Mouse (Mus musculus) CD4-positive, CD25-positive, alpha-beta regulatory T cell (primary cell): ENCODE measurements around the gene Drg2. TPM values are rescaled to one million over a fixed set of nuclear protein-coding genes. Genes with fewer than 3 reads are reported as not detected.

Source experiments
- polyA plus RNA-seq: library from polyadenylated mRNA; unstranded; fragments of 100-300 nt; shearing (Covaris generic); gene quantifications from one replicate; pipeline ENCODE4 v1.2.1, GENCODE M21; 2017

Drg2 gene
- 62.8 TPM for polyA plus RNA-seq

GRCm38 (mm10) chr11:60454080-60454744, at the start of gene Drg2:
TSS of gene Drg2 (plus strand) at chr11:60454591.

GRCm38 (mm10) chr11:60416963-60417716, 37.3 kb upstream of the Drg2 start, which contains the start of gene Gid4:
TSS of gene Gid4 (plus strand) at chr11:60417145.

DNA sequence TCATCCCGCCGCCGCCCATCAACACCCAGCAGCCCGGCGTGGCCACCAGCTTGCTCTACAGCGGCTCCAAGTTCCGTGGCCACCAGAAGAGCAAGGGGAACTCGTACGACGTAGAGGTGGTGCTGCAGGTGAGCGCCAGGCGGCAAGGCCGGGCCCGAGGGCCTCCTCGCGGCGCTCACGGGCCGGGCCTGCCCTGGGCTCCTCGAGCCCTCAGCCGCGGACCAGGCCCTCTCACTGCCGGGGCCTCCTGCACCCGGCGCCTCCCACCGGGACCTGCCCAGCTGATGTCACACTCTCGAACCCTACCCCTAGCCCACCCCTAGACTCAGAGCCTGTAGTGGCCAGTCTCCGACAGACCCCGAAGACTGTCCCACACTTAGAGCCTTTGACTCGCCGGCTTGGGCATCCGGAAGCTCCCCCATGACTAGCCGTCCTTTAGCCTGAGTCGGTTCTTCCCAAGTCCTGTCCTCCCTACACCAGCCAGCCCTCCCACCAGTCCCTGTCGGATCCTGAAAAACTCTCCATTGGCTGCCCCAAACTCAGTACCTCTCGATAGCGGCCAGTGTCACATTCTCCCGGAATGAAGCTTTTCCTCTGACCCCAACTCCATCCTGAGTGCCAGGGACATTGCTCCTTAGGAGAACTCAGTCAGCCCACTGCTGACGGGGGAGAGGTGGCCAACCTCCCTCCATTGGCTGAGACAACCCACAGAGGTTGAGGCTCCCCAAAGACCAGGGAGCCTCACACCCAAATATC, 36.5 kb upstream of the Drg2 start, which contains the start of gene Atpaf2:
Gene Atpaf2 (minus strand): TSS at position 741 of the 756 bp plus-strand sequence.

DNA sequence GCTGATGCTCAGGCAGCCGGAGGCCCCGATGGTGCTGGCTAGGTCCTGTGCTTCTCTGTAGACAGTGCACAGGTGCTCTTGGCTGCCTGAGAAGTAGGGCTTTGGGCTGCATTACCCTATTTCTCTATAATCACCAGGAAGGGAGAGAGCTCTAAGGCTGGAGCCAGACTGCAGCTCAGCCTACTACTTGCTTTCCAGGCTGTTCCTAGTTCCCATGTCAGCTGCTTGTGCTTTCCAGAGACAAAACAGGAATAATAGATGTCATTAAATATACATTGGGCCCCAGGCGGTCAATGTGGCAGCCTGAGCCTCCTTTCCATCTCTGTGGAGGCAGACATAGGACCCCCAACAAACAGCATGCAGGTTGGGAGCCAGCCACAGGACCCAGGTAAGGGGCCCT, 14.6 kb downstream of the Drg2 start, which contains the start of gene Myo15:
Gene Myo15 (plus strand): TSS at position 301 of the 400 bp plus-strand sequence.

Other genes starting within 250 kb of the Drg2 start
- 80.2 TPM for gene Srebf1, start 232.0 kb upstream of the Drg2 start, polyA plus RNA-seq
- 56.3 TPM for gene Tom1l2, start 101.7 kb upstream of the Drg2 start, polyA plus RNA-seq
- 0.74 TPM for gene Drc3, start 101.3 kb upstream of the Drg2 start, polyA plus RNA-seq
- gene Gid4, start 37.4 kb upstream of the Drg2 start, polyA plus RNA-seq, result 32.6 TPM
- 48.4 TPM for gene Atpaf2, start 36.1 kb upstream of the Drg2 start, polyA plus RNA-seq
- 0.07 TPM for gene Myo15, start 14.7 kb downstream of the Drg2 start, polyA plus RNA-seq
- 29.9 TPM for gene Alkbh5, start 81.8 kb downstream of the Drg2 start, polyA plus RNA-seq
- gene Llgl1, start 245.1 kb downstream of the Drg2 start, polyA plus RNA-seq, result 43.6 TPM